ENCODE assay signal across 8 mouse cellular contexts in the genomic region with DNA sequence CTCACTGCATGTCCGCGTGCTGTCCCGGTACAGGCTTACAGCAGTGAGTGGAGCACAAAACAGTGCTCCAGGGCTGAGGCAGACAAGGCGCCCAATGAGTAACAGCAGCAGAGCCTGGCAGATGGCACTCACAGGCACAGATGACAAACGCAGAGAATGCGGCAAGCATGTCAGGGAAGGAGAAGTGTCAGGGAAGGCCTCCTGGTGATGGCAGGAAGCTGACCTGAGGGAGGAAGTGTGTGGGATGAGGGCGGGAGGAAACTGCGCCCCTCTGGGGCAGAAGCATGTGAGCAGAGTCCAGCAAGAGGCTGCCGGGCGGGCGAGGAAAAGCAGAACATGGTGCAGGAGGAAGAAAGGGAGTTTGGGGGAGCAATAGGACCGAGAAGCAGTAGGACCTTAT.
DNase-seq lines count a peak whose midpoint lies in the region; ATAC-seq lines count a peak whose summit lies in the region.

No protein-coding gene starts in this region.

- no peak for DNase-seq in frontal cortex, postnatal 36 days (ENCODE audit: low spot score in 2 of 2)
- DNase-seq in thymus, postnatal 25 days: peak; percentile 11
- no peak for DNase-seq in thymus, postnatal 4 days
- peak; percentile 28 to 34 for DNase-seq in heart, postnatal 36 days
- DNase-seq in kidney, postnatal 25 days: no peak
- DNase-seq in urinary bladder, adult 2 months (ENCODE audit: low spot score): no peak

- intact Hi-C loops in heart, postnatal 36 days (cut with DNase I): no loop called here

- 0 out of 2 replicates have a peak, but pooled peaks have one; percentile 17 for ATAC-seq in frontal cortex, adult (ENCODE audit: low TSS enrichment)
- peak; percentile 94 for ATAC-seq in megakaryocyte progenitor cell, adult 5-6 weeks (replicated peaks; ENCODE audit: poor library complexity)

Comparison
In these comparisons a context has a peak if more than half of its experiments do, and no peak if none do; other contexts are left out.
1. DNase-seq: peak in thymus, postnatal 25 days (single experiment) and heart, postnatal 36 days (2 of 2); none in frontal cortex, postnatal 36 days (0 of 2), thymus, postnatal 4 days (single experiment), kidney, postnatal 25 days (0 of 2) and urinary bladder, adult 2 months (single experiment).